Mouse (Mus musculus): ENCODE data around the gene Fsd2. TPM values are rescaled to one million over a fixed set of nuclear protein-coding genes. Genes with fewer than 3 reads are reported as not detected.
A peak's percentile ranks its signal among the peaks of the same experiment; 100 is the strongest.

Gene Fsd2
- total and polyA plus RNA-seq, 3 experiments = 0.26 to 1.6 (median 0.54) TPM

DNA sequence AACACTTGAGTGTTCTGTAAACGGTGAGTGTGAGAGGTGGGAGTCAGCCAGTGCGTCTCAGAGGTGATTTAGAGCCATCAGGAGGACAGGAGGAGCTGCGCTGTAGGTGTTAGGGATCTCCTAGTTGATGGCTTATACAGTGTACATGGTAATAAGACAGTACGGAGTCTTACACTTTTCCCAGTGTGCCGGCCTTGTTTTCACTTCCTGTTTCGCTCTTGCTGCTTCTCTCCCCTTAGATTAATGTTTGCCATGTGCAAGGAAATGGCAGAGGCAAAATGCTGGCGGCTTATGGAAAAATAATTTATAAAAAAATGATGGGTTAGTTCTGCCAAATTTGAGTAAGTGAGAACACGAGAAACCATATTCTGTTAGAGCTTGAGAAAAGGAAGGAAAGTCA is 37.8 kb downstream of the Fsd2 start:
- peaks cover 57 to 86% of the 10 kb centered on the region in 2 experiments for H3K36me3 ChIP-seq (replicated peaks in 1 of 2; ENCODE audit: control insufficient read depth in 1 of 2, insufficient read depth in 1 of 2, low read length in 1 of 2)
- peaks cover 18% of the 10 kb centered on the region for H3K9me3 ChIP-seq (replicated peaks; ENCODE audit: low read length)
- H3K27ac ChIP-seq (ENCODE audit: insufficient read depth, low read depth) = no peak overlapping the region
- H3K27me3 ChIP-seq (replicated peaks) = no peaks in the 10 kb centered on the region
- no peak overlapping the region for H3K9ac ChIP-seq (ENCODE audit: insufficient read depth, low read depth)
- peaks cover 10 to 46% of the 10 kb centered on the region in 2 experiments for H3K4me1 ChIP-seq (ENCODE audit: control insufficient read depth in 1 of 2, insufficient read depth in 2 of 2)
- no peak overlapping the region for H3K4me3 ChIP-seq (replicated peaks in 1 of 3; ENCODE audit: low read depth in 2 of 3, low read length in 2 of 3, poor library complexity in 1 of 3)
- peaks cover 30% of the 10 kb centered on the region for H3K79me2 ChIP-seq (replicated peaks; ENCODE audit: control insufficient read depth, extremely low read depth, insufficient read depth, poor library complexity, severe bottlenecking)
- dilution Hi-C loops (cut with MboI; ENCODE audit: extremely low pct_ligation_motif_present, extremely low pct_unique_long_range_greater_than_20kb, low sequenced_read_pairs) (no loop called here), in situ Hi-C loops (cut with MboI; ENCODE audit: low pct_ligation_motif_present, low pct_unique_long_range_greater_than_20kb, low sequenced_read_pairs) (no loop called here)
- TF ChIP-seq TCF12 (IDR thresholded peaks at IDR 0.05; ENCODE audit: low read depth, low read length) (no peak), NRF1 (IDR thresholded peaks at IDR 0.05; ENCODE audit: low read depth, low read length) (no peak), GABPA (IDR thresholded peaks at IDR 0.05; ENCODE audit: insufficient replicate concordance, low read depth, low read length) (no peak), ZMIZ1 (IDR thresholded peaks at IDR 0.05; ENCODE audit: low read depth, low read length) (no peak), ETS1 (conservative IDR thresholded peaks at IDR 0.05; ENCODE audit: low read depth, low read length) (no peak), MAFK (IDR thresholded peaks at IDR 0.05; ENCODE audit: insufficient replicate concordance, low read length) (no peak), JUN (IDR thresholded peaks at IDR 0.05; ENCODE audit: insufficient read depth, low read depth, low read length) (no peak), ZC3H11A (IDR thresholded peaks at IDR 0.05; ENCODE audit: low read depth, low read length) (no peak), NELFE (IDR thresholded peaks at IDR 0.05; ENCODE audit: low read depth, low read length) (no peak), TBP (conservative IDR thresholded peaks at IDR 0.05; ENCODE audit: low read depth, low read length) (no peak), RCOR1 (conservative IDR thresholded peaks at IDR 0.05; ENCODE audit: low read depth, low read length) (no peak), CHD1 (IDR thresholded peaks at IDR 0.05; ENCODE audit: low read depth, low read length) (no peak), MEF2A (IDR thresholded peaks at IDR 0.05; ENCODE audit: borderline replicate concordance, low read depth, low read length) (no peak), SMC3 (IDR thresholded peaks at IDR 0.05; ENCODE audit: low read depth, low read length) (no peak), IRF4 (IDR thresholded peaks at IDR 0.05; ENCODE audit: low read depth, low read length) (peak; percentile 79), ELF1 (IDR thresholded peaks at IDR 0.05; ENCODE audit: low read depth, low read length) (0 out of 2 replicates have a peak, but pooled peaks have one; percentile 32), EP300 (IDR thresholded peaks at IDR 0.05; ENCODE audit: low read length) (peak; percentile 71), ZNF384 (IDR thresholded peaks at IDR 0.05; ENCODE audit: low read depth, low read length) (0 out of 2 replicates have a peak, but pooled peaks have one; percentile 10), PAX5 (IDR thresholded peaks at IDR 0.05; ENCODE audit: low read length) (no peak), ZKSCAN1 (IDR thresholded peaks at IDR 0.05; ENCODE audit: borderline replicate concordance, low read depth, low read length) (no peak), JUND (conservative IDR thresholded peaks at IDR 0.05; ENCODE audit: low read depth, low read length) (no peak), MYC (IDR thresholded peaks at IDR 0.05; ENCODE audit: low read depth, low read length) (peak; percentile 26; the same call in 1 of the 2 replicates), USF2 (conservative IDR thresholded peaks at IDR 0.05; ENCODE audit: low read depth, low read length) (no peak), MAX (IDR thresholded peaks at IDR 0.05; ENCODE audit: low read length) (peak; percentile 17; the same call in 1 of the 2 replicates), CHD2 (IDR thresholded peaks at IDR 0.05; ENCODE audit: low read length) (no peak), HCFC1 (IDR thresholded peaks at IDR 0.05; ENCODE audit: low read depth, low read length) (no peak), CTCF (conservative IDR thresholded peaks at IDR 0.05 in 1 of 2, IDR thresholded peaks at IDR 0.05 in 1 of 2; ENCODE audit: low read depth in 2 of 2, low read length in 2 of 2) (no peak), RAD21 (IDR thresholded peaks at IDR 0.05; ENCODE audit: low read depth, low read length) (no peak), KAT2A (IDR thresholded peaks at IDR 0.05; ENCODE audit: insufficient replicate concordance, low read length) (no peak), SIN3A (IDR thresholded peaks at IDR 0.05; ENCODE audit: low read length) (no peak), BHLHE40 (IDR thresholded peaks at IDR 0.05; ENCODE audit: low read depth, low read length) (peak; percentile 21; the same call in 1 of the 2 replicates), E2F4 (IDR thresholded peaks at IDR 0.05; ENCODE audit: insufficient replicate concordance, low read depth, low read length) (no peak), UBTF (IDR thresholded peaks at IDR 0.05; ENCODE audit: low read depth, low read length) (no peak), MAZ (IDR thresholded peaks at IDR 0.05; ENCODE audit: low read depth, low read length) (no peak), MXI1 (IDR thresholded peaks at IDR 0.05; ENCODE audit: low read depth, low read length) (no peak), POLR2A (IDR thresholded peaks at IDR 0.05; ENCODE audit: low read depth, low read length) (no peak), POLR2AphosphoS2 (IDR thresholded peaks at IDR 0.05; ENCODE audit: low read depth, low read length) (no peak), USF1 (IDR thresholded peaks at IDR 0.05; ENCODE audit: low read depth, low read length) (no peak)
- DNase-seq (ENCODE audit: extremely low read depth) = peak; percentile 46
- no peak overlapping the region for H3K4me2 ChIP-seq (ENCODE audit: insufficient read depth, low read depth, poor library complexity, severe bottlenecking)

Measured in CH12.LX (cell line).